Mouse (Mus musculus) colon, adult 2 months (tissue): Measurements from ENCODE around the gene Cntnap5a. TPM values are rescaled to one million over a fixed set of nuclear protein-coding genes. Genes with fewer than 3 reads are reported as not detected.

ENCODE experiments used
- polyA plus RNA-seq: library from polyadenylated mRNA; depleted of rRNA; stranded (reverse); fragments of >200 nt; gene quantifications from 2 replicates; pipeline ENCODE4 v1.2.3, GENCODE M21; 2012; rRNA removed

Cntnap5a gene
- polyA plus RNA-seq: 0.06 TPM in 2 replicates

GRCm38 (mm10) chr1:115684518-115685368 is at the start of gene Cntnap5a:
Cntnap5a (plus strand) TSS chr1:115684756.

